Mouse (Mus musculus) stomach, embryonic 14.5 days (tissue): ENCODE results near the gene Syncrip. TPM values are rescaled to one million over a fixed set of nuclear protein-coding genes. Genes with fewer than 3 reads are reported as not detected.

Source experiments
- ATAC-seq: fragments of 200-750 bp; cut with Nextera tagmentation; 2 replicates; pipeline ENCODE4 v1.8.0; 2017; ENCODE audit warnings: low read depth, moderate TSS enrichment; ENCODE audit not compliant: insufficient number of reproducible peaks, insufficient read depth, low FRiP score
- H3K27ac ChIP-seq: fragments of 300-500 bp; sonication (generic); 2 replicates; pipeline ENCODE4 v1.5.1; 2014; ENCODE audit warnings: mild to moderate bottlenecking, low read length, moderate library complexity, mixed read lengths
- H3K27me3 ChIP-seq: fragments of 300-500 bp; sonication (generic); 2 replicates; pipeline ENCODE4 v1.6.1; 2014; ENCODE audit warnings: low read length, control low read depth, mixed read lengths; ENCODE audit not compliant: control insufficient read depth, insufficient read depth
- H3K36me3 ChIP-seq: fragments of 300-500 bp; sonication (generic); 2 replicates; pipeline ENCODE4 v1.6.1; 2014; ENCODE audit warnings: mild to moderate bottlenecking, control low read depth, low read length, moderate library complexity, mixed read lengths; ENCODE audit not compliant: control insufficient read depth, insufficient read depth
- H3K4me1 ChIP-seq: fragments of 300-500 bp; sonication (generic); 2 replicates; pipeline ENCODE4 v1.6.1; 2014; ENCODE audit warnings: low read length, control low read depth, mixed read lengths; ENCODE audit not compliant: control insufficient read depth, insufficient read depth
- H3K4me2 ChIP-seq: fragments of 300-500 bp; sonication (generic); replicated peaks from 2 replicates; pipeline ENCODE4 v1.6.1; 2014; ENCODE audit warnings: low read depth, low read length, control low read depth
- H3K4me3 ChIP-seq: fragments of 300-500 bp; sonication (generic); 2 replicates; pipeline ENCODE4 v1.5.1; 2014; ENCODE audit warnings: low read depth, low read length, control low read depth
- H3K9ac ChIP-seq: fragments of 300-500 bp; sonication (generic); replicated peaks from 2 replicates; pipeline ENCODE4 v1.6.1; 2014; ENCODE audit warnings: low read depth, mild to moderate bottlenecking, control low read depth, low read length, moderate library complexity, mixed read lengths
- H3K9me3 ChIP-seq: fragments of 300-500 bp; sonication (generic); 2 replicates; pipeline ENCODE4 v1.6.1; 2016; ENCODE audit warnings: low read depth, low read length, control low read depth; ENCODE audit not compliant: control insufficient read depth
- WGBS: fragments of 180-500 bp; shearing (Covaris S2); extraction: QIAGEN DNeasy Blood & Tissue Kit; methylation state at CpG from one replicate; pipeline ENCODE4 v1.1.7; 2014; 5-methylcytosine and 5-hydroxymethylcytosine counted together
- polyA plus RNA-seq: library from polyadenylated mRNA; unstranded; fragments of >200 nt; fragmentation: Nextera tagmentation; extraction: Ambion mirVana; gene quantifications from 2 replicates; pipeline ENCODE4 v1.2.1, GENCODE M21; 2014

The Syncrip gene
- polyA plus RNA-seq, 1 experiment from 2014 or later, result 123 TPM

GRCm38 (mm10) chr9:88422428-88422827 lies 59.9 kb downstream of the Syncrip start:
- Histone ChIP-seq H3K9ac (no peak overlapping the region), H3K4me3 (no peak overlapping the region), H3K4me1 (no peaks in the 10 kb centered on the region), H3K27me3 (no peaks in the 10 kb centered on the region), H3K9me3 (no peaks in the 10 kb centered on the region), H3K4me2 (no peak overlapping the region), H3K27ac (no peak overlapping the region), H3K36me3 (no peaks in the 10 kb centered on the region; the same call in 1 of the 2 replicates)
- 96% methylated on average over 4 of the region's 4 CpGs for WGBS
- ATAC-seq, result no peak

GRCm38 (mm10) chr9:88416752-88417151 lies 65.6 kb downstream of the Syncrip start:
- Histone ChIP-seq H3K27ac (no peak overlapping the region), H3K27me3 (no peaks in the 10 kb centered on the region), H3K4me3 (no peak overlapping the region), H3K9ac (no peak overlapping the region), H3K9me3 (no peaks in the 10 kb centered on the region), H3K36me3 (no peaks in the 10 kb centered on the region; the same call in 1 of the 2 replicates), H3K4me1 (no peaks in the 10 kb centered on the region), H3K4me2 (no peak overlapping the region)
- 59% methylated on average over 1 of the region's 1 CpGs for WGBS
- no peak for ATAC-seq

GRCm38 (mm10) chr9:88409978-88410377 lies 72.4 kb downstream of the Syncrip start:
- Histone ChIP-seq H3K9ac (no peak overlapping the region), H3K9me3 (no peaks in the 10 kb centered on the region), H3K4me2 (no peak overlapping the region), H3K4me3 (no peak overlapping the region), H3K4me1 (no peaks in the 10 kb centered on the region), H3K27me3 (no peaks in the 10 kb centered on the region), H3K27ac (no peak overlapping the region), H3K36me3 (peaks cover 3% of the 10 kb centered on the region; the same call in 1 of the 2 replicates)
- WGBS, result 82% methylated on average over 2 of the region's 2 CpGs
- ATAC-seq, result no peak

GRCm38 (mm10) chr9:88404515-88404914 lies 77.9 kb downstream of the Syncrip start:
- Histone ChIP-seq H3K36me3 (peaks cover 7% of the 10 kb centered on the region), H3K27me3 (no peaks in the 10 kb centered on the region), H3K27ac (no peak overlapping the region), H3K9me3 (no peaks in the 10 kb centered on the region), H3K4me2 (no peak overlapping the region), H3K4me1 (no peaks in the 10 kb centered on the region), H3K9ac (no peak overlapping the region), H3K4me3 (no peak overlapping the region)
- ATAC-seq, result no peak
- 77% methylated on average over 6 of the region's 6 CpGs for WGBS

GRCm38 (mm10) chr9:88404088-88404487 lies 78.3 kb downstream of the Syncrip start:
- Histone ChIP-seq H3K4me1 (no peaks in the 10 kb centered on the region), H3K4me3 (no peak overlapping the region), H3K4me2 (no peak overlapping the region), H3K9me3 (no peaks in the 10 kb centered on the region), H3K9ac (no peak overlapping the region), H3K27me3 (no peaks in the 10 kb centered on the region), H3K27ac (no peak overlapping the region), H3K36me3 (peaks cover 7% of the 10 kb centered on the region)
- 71% methylated on average over 10 of the region's 10 CpGs for WGBS
- ATAC-seq, result no peak

- H3K9ac ChIP-seq, result no peak overlapping the region
- no peaks in the 10 kb centered on the region for H3K9me3 ChIP-seq
- no peaks in the 10 kb centered on the region for H3K4me1 ChIP-seq
- no peak overlapping the region for H3K4me2 ChIP-seq
- no peak overlapping the region for H3K4me3 ChIP-seq
- H3K27ac ChIP-seq, result no peak overlapping the region
- no peaks in the 10 kb centered on the region for H3K27me3 ChIP-seq
- peaks cover 4% of the 10 kb centered on the region for H3K36me3 ChIP-seq
- ATAC-seq, result no peak
- WGBS, result 94% methylated on average over 1 of the region's 1 CpGs
These were observed 83.9 kb downstream of the Syncrip start for GRCm38 (mm10) chr9:88398461-88398860.

Other genes starting within 250 kb of the Syncrip start
- gene Nt5e, start 155.4 kb downstream of the Syncrip start, polyA plus RNA-seq, result 1.7 and 3.2 TPM in 2 replicates
- gene Snx14, start 43.6 kb downstream of the Syncrip start, polyA plus RNA-seq, result 26.1 and 31.3 TPM in 2 replicates
- 0.59 and 0.73 TPM in 2 replicates for gene Gm20537, start 26.0 kb downstream of the Syncrip start, polyA plus RNA-seq
- 10.1 and 16.1 TPM in 2 replicates for gene Zfp949, start 65.4 kb upstream of the Syncrip start, polyA plus RNA-seq
- not detected in 2 replicates for gene Trim43a, start 98.3 kb upstream of the Syncrip start, polyA plus RNA-seq
- 33.2 and 45.8 TPM in 2 replicates for gene Mthfsl, start 237.7 kb upstream of the Syncrip start, polyA plus RNA-seq
- gene Bcl2a1d, start 249.3 kb upstream of the Syncrip start, polyA plus RNA-seq, result 0.55 and 0.58 TPM in 2 replicates